ENCODE assay signal across 21 mouse cellular contexts in genomic region chr6:88003439-88003838, GRCm38 (mm10).
"Had no signal": no experiment of that assay in that cellular context is flagged by ENCODE, and none has a peak within 500 bp of the region (broad histone marks: within the 10 kb centered on the region; RNA-seq: fewer than 3 reads in every experiment).

No protein-coding gene starts in this region.

- DNase-seq: liver, embryonic 13.5 days; liver, postnatal 0 days; lung, adult 2 months; lung, postnatal 14 days; lung, postnatal 36 days; right cerebral cortex, postnatal 14 days; right cerebral cortex, postnatal 4 days; spleen, adult 18-20 months; thymus, adult 2 months; thymus, postnatal 4 days had no signal

- H3K9ac ChIP-seq: liver, embryonic 13.5 days; liver, embryonic 15.5 days; liver, postnatal 0 days; lung, embryonic 15.5 days; midbrain, embryonic 13.5 days; neural tube, embryonic 13.5 days; neural tube, embryonic 15.5 days had no signal

- H3K27ac ChIP-seq: liver, embryonic 13.5 days; liver, embryonic 15.5 days; lung, embryonic 15.5 days; macrophage; midbrain, embryonic 13.5 days; neural tube, embryonic 13.5 days; neural tube, embryonic 15.5 days had no signal

- H3K4me2 ChIP-seq: liver, embryonic 13.5 days; liver, embryonic 15.5 days; lung, embryonic 15.5 days; midbrain, embryonic 11.5 days; midbrain, embryonic 13.5 days; neural tube, embryonic 13.5 days; neural tube, embryonic 15.5 days had no signal

- H3K4me3 ChIP-seq: liver, embryonic 13.5 days; liver, embryonic 15.5 days; lung, embryonic 15.5 days; megakaryocyte, embryonic 14.5 days; midbrain, embryonic 13.5 days; myocyte; neural tube, embryonic 13.5 days; neural tube, embryonic 15.5 days had no signal

- ATAC-seq: liver, postnatal 0 days; lung, postnatal 0 days; midbrain, embryonic 13.5 days; midbrain, embryonic 16.5 days had no signal

- H3K27me3 ChIP-seq: liver, embryonic 13.5 days; liver, embryonic 15.5 days; lung, embryonic 15.5 days; megakaryocyte, embryonic 14.5 days; midbrain, embryonic 13.5 days; neural tube, embryonic 13.5 days; neural tube, embryonic 15.5 days had no signal

- H3K9me3 ChIP-seq: liver, embryonic 13.5 days; liver, embryonic 15.5 days; lung, embryonic 15.5 days; megakaryocyte, embryonic 14.5 days; midbrain, embryonic 13.5 days; neural tube, embryonic 13.5 days; neural tube, embryonic 15.5 days had no signal

- H3K4me1 ChIP-seq: liver, embryonic 13.5 days; liver, embryonic 15.5 days; lung, embryonic 15.5 days; midbrain, embryonic 13.5 days; neural tube, embryonic 13.5 days; neural tube, embryonic 15.5 days had no signal
